Mouse (Mus musculus) cerebellum, postnatal 14 days (tissue): Measurements from ENCODE around the gene Rassf8.

Source experiments
- DNase-seq, 2 experiments: peaks; one replicate each; pipeline ENCODE4 v3.0.0; 2021; ENCODE audit warnings: mixed read lengths in 2 of 2

Gene Rassf8

DNA sequence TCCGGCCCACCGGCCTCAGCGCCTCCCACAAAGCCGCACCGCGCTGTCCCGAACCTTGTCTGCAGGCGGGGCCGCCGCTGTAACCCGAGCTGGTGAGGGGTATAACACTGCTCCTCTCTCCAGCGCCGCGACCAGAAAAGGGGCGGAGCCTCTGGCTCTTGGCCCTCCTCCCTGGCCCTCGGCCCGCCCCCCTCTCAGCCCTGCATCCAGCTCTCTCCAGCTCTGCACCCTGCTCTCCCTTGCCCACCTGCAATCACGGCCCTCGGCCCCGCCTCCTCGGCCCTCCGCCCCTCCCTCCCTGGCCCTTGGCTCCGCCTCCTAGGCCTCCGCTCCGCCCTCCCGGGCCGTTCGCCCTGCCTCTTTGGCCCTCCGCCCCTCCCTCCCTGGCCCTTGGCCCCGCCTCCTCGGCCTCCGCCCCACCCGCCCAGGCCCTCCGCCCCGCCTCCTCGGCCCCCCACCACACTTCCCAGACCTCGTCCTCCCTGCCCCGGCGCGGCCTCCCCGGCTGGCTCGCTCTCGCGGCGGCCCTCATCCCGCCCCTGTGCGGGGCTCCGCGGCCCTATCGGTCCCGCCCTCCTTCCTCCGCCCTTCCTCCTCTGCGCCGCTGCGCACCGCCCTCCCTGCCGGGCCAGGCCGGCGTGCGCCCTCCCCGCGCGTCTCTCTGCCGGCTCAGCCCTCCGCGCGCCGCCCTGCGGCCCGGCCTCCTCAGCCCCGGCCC, at the start of gene Rassf8:
TSS of gene Rassf8 (plus strand) at position 617 of the 718 bp plus-strand sequence.
- peak; percentile 90 to 91 for DNase-seq

DNA sequence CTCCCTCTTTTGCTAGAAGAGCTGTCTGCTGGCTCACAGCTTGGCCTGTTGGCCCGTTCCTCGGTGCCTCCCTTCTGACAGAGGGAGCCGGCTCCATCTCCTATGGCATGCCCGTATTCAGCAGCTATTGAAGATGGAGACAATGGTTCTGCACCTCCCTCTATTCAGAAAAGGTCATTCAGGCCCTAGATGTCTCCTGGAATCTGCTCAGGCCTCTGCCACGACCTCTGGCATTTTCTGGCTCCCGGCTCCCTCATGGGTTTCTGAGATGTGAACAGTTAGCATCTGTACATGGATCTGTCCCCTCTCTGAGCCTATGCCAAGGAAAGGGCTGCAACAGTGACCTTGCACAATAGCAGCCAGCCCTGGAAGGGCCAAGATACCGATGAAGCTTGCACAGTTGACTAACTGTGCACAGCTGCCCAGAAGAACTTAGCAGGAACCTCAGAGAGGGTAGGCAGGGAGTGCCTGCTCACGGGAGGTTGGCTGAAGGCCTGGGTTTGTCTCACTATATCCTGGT, 45.5 kb upstream of the Rassf8 start:
- DNase-seq, result no peak

DNA sequence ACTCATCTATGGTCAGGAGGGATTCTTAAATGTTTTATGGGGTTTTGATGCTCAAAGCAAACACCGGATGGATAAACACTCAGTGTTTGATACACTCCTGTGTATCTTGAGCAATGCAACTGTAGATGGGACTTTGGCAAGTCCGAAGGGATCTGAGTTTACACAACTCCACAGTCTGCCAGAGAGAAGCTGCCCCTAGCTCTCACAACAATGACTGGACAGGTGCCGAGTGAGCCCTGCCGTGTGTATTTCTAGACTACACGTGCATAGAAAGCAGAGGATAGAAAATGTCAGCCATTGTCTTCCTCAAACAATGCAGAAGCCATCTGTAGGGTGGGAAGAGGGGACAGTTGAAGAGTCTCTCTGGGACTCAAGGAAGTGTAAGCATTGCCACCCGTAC, 42.9 kb upstream of the Rassf8 start:
- DNase-seq, result no peak

DNA sequence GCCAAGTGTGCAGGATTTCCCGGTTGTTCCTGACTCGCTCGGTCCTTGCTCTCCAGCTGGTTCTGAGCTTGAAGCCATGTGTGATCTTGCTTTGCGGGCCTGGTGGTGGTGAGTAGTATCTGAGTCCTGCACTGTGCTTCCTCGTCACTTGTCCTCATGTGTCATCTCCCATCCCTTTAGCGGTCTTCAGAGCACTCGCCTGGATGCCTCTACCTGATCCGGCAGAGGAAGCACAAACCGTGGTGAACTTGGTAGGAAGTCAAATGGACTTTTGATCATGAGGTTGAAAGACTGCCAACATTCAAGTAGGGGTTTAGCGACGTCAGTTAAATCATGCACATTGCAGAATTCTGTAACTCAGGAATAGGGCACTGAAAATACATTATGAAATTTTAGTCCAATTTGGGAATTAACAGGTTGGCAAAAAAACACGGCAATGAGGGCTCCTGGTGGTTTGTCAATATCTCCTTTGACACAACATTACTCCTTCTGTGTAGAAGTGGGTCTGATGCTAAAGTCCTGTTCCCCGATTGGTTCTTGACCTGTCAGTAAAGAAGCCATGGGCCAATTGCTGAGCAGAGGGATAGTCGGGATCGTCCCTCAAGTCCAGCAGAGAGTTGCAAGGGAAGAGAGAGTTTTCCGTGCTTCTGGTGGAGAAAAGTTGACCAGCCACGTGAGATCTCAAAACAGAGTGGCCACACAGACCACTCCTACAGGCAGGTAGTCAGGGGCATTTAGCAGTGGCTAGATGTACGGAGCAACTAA, 36.4 kb upstream of the Rassf8 start:
- no peak for DNase-seq

DNA sequence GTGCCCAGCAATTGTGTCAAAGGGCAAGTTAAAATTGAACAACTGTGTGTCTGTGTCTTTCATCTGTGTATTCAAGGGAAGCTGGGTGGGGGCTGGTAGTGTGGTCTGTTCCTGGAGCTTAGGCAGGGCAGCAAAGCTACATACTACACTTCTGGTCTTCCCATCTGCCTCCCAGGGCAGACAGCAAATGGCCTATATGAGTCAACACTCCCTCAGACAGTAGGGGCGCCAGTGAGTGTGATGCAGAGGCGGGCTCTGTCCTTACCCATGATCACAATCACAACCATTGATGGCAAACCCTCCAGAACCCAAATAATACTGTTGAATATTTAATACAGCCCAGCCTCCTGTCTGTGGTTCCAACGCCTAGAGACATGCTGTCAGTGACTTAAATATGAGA, 35.8 kb upstream of the Rassf8 start:
- peak in 1 of 2 experiments; percentile 26 for DNase-seq

DNA sequence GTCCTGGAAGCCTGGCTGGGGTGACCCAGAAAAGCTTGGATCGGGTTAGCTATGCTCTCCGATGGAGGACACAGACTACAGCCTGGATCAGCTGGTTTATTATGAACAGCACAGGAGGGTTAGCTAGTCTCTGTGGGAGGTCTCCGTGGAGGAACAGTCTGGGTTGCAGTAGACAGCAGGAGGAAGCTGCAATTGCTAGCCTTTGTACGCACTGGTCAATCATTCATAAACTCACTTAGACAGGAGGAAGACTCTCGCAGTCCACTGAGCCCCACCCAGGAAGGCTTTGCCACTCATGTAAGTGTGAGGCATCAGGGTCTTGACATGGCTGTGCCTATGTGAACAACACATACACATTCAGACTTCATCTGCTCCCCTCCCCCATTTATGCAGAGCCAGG, 35.2 kb upstream of the Rassf8 start:
- no peak for DNase-seq

DNA sequence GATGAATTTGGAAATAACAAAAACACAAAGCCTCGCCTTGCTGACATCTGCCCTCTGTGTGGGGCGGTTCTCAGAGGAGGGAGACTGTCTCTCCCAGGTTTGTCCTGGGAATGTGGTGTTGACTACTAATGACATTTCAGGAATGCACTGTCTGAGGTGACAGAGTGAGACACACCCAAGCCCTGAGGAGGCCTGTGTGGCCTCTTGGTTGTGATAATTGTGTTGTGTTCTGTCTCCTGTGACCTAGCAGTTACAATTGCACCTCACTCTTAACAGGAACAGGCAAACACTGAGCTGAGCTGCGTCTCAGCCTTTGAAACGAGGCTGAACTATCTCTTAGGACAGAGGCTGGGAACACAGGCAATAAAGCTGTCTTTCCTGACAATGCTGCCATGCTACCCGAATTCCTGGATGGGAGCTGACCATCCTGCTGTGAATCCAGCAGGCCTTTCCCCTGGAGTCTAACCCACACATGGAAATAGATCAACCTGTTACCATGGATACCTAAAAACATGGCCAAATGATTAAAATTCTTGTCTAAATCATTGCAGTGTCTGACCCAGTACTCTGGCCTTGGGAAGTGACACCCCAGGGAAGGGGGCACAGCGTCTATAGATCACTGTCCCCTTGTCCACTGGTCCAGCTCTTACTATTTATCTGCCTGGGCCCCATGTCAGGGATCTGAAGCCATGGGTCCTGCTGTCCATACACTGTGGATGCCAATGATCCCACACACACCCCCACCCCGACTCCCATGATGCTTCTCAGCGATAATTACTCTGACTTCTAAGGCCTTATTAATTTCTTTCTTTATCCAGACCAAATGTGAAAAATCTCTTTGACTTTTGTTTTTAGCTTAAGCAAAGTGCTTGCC, 33.1 kb upstream of the Rassf8 start:
- peak in 1 of 2 experiments; percentile 12 for DNase-seq

DNA sequence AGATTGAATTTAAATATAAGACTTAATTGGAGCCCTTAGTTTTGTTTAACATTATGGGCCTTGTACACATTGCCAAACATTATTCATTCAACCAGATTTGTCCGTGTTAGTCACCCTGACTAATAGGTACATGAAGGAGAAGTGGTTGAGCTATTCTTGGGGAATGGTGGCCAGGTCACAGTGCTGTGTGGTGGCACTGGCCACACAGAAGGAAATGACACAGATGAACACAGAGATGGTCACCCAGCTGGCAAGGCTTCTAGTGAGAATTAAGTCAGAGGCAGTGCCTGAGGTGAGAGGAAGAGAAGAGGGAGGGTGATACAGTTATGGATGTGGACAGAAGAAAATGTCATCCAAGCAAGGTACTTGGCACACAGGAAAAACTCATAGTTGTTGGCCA, 32.4 kb upstream of the Rassf8 start:
- DNase-seq, result no peak

DNA sequence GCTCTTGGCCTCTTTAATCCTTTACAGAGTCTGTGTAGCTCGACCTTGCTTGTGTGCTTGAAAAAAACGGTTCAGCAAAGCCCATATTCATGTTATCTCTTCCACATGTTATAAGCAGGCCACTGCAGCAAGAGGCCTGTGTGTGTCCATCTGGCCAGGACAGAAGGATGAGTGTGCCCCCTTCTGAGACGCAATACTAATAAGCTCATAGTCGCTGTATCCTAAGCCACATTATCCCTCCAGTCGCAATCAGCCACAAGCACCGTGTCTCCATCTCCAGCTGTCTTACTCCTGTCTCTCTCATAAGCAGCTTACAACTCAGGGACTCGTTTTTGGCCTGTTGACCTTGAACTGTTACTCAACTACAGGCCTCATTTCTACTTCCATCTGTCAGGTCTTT, 24.0 kb upstream of the Rassf8 start:
- no peak for DNase-seq

DNA sequence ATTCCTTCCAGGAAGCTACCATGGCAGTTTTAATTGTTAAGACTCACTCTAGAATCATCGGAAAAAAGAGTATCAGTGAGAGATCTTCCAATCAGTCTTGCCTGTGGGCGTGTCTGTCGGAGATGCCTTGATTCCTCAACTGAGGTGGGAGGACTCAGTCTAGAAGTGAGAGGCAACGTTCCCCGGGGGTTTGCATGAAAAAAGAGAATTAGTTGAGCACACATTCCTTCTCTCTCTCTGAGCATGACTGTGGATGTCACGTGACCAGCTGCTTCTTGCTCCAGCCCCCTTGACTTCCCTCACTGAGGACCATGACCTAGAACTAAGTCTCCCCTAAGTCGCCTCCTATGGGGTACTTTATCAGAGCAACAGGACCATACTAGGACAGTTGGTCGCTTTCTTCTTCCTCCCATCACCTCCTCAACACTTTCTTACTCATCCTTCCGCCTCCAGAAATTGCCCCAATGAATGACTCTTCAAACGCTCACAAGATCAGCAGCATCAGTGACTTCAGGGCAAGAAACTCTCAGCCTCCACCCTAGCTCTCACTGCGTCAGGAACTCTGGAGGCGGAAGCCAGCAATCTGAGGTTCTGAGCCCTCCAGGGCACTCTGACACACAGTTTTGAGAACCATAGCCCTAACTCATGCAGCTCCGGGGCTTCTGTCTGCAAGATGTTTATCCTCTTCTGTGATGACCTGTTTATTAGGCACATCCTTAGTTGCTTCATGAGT, 23.3 kb upstream of the Rassf8 start:
- DNase-seq, result no peak

DNA sequence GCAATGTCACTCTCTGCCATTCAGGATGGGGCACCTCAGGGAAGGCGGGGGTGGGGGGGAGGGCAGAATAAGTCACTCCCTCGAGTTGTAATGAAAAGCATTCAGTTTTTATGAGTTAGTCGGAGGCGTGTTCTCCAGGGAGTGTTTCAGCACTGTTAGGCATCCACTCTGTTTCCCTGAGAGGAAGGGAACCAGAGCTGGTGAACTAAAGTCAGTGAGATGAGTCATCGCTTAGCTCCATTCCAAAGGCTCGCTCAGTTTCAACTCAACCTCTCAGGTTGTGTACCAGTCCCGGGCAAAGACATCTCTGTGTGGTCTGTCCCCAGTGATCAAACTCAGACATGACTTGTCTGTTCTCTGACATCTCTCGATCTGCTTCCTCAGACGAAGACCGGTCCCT, 20.7 kb upstream of the Rassf8 start:
- DNase-seq, result no peak

DNA sequence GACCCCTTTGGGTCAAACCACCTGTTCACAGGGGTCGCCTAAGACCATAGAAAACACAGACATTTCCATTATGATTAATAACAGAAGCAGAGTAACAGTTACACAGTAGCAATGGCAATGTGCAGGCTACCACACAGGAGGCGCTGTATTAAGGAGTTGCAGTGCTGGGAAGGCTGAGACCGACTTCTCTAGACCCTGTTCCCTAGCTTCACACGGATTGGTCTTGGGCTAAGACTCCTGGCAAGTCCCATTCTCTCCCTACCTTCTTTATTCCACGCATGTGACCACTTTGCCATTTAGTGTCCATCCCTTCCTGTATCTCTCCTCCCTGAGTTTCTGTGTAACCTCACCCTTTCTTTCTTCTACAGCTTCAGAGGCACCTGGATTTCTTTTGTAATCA, 19.6 kb upstream of the Rassf8 start:
- no peak for DNase-seq

DNA sequence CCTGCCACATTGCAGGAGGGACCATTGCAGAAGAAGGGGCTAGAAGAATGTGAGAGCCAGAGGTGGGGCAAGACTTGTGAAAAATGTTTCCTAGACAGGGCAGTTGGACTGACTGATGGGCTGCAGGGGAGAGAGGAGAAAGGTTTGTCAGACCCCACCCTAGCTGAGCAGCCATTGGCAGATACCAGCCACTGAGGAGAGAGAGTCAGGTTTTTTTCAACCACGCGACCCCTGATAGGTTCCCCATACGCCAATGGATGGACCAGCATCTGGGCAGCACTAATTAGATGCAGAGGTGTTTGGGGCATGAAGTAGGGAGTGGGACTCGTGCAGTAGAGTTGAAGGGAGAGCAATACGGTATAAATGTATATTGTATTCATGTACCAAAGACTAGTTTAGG, 13.7 kb upstream of the Rassf8 start:
- DNase-seq, result no peak

DNA sequence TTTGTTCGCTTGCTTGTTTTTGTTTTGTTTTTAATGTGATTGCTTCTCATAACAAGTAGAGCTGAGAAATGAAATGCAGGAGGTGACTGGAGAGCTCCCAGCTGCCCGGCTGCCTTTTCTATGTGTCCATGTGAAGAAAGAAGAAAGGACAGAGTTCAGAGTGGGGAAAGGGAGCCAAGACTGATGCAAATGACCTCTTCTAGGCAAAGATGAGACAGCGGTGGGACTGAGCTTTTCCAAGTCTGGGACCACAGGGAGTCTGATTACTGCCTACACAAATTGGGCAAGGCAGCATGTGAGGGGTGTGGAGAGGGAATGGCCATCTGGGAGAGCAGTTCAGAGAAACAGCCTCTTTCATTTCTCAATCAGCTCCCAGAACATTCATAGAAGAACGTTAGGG, 13.3 kb upstream of the Rassf8 start:
- no peak for DNase-seq

DNA sequence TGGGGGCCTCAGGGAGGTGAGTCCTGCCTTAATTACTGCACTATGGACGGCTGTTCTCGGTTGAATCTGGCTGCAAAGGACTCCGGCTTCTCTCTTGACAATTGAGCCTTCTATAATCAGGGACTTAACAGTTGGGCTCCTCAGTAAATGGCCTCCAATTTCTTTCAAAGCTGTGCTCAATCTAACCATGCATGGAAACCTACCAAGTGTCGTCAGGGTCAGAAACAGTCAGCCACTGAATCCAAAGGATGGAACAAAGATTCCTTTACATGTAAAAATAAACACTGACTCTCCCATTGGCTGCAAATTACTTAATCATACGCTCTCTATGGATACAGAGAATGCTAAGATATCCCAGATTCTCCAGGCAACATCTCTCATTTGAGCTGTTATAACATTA, 12.6 kb upstream of the Rassf8 start:
- no peak for DNase-seq

DNA sequence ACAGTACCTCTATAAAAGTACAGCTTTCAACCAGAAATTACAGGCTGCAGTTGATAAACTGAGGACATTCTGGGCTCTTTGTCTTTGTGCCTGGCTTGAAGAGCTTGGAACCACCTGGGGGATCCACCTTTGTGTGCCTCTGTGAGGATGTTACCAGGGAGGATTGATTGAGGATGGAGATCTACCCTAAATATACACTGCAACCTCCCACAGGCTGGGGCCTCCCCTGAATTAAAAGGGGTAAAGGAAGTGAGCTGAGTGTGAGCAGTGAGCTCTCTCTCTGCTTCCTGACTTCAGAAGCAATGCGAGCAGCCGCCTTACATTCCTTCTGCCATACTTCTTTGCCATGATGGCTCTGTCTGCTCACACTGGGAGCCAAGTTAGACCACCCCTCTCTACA, 10.4 kb upstream of the Rassf8 start:
- no peak for DNase-seq

DNA sequence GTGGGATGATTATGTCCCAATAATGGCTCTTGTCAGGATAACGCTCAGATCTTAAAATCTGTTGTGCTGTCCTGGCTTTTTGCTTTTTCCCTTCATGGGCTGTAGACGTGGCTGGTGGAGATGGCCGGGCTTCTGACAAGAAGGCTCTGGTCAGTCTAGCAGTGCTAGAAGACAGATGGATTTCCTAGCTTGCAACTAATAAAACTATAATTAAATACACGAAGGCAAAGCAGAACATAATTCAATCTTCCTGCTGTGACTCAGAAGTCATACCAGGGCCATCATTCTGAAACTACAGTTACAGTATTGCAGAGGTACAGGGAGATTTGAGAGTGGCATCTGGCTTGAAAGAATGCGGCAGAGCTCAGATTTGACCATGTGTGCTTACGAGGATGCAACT, 7.3 kb upstream of the Rassf8 start:
- no peak for DNase-seq

DNA sequence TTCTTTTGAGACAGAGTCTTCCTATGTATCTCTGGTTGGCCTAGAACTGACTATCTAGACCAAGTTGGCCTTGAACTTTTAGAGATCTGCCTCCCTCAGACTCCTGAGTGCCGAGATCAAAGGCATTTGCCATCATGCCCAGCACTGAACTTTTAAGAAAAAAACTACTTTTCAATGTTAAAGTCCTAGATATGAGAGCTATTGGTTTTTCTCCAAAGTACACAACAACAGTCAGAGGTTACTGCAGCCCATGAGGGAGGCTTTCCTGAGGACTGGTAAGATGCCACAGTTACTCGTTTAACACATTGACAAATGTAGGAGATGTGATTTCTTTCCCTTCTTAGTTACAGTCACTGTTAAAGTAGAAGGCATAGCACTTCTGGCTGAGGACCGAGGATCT, 6.5 kb upstream of the Rassf8 start:
- DNase-seq, result no peak

DNA sequence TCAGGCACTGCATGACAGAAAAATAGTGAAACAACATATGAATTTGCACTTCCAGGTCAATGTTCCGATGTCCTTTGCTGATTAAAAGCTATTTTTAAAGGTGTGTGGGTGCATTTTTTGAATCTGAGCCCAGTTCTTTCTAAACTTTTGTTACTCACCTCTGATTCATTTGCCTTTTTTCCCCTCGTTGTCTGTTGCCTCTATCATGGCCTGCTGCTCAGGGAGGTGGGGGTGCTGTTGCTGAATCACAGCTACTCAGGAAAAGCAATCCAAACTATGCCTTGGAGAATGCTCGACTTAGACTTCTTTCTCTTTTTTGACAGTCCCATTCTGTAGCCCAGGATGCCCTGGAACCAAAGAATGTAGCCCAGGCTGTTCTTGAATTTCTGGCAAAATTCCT, 1.3 kb upstream of the Rassf8 start:
- DNase-seq, result no peak

DNA sequence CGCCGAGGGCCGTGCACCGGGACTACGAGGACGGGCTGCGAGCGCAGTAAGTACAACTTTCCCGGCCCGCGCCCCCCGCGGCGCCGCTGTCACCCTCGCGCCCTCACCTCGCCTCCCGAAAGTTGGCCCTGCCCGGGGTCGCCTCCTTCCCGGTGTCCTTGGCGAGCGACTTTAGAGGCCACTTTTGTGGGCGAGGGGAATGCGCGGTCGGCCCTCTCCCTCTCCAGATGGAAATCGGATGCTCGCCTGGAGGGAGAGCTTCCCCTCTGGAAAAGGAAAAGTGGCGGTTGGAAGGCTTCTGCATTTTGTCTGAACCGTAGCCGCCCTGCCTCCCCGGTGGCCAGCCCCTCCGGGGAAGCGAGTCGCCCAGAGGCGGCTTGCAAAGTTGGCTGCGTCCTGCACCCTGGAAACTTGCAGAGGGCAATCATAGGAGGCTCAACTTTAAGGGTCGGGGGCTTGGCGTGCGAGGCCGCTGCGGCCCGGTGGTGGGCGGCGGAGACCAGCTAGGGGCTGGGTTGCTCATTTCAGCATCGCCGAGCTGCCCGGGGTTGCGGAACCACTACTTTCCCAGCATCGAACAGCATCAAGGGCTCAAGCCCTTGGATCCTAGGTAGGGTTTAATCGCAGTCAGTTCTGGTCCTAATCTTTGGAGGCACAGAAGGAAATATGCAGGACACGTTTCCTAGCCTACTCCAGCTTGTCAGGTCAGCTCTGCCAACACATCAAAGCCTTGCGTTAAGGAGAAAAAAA, 548 bp downstream of the Rassf8 start:
- DNase-seq, result peak; percentile 62 to 63

DNA sequence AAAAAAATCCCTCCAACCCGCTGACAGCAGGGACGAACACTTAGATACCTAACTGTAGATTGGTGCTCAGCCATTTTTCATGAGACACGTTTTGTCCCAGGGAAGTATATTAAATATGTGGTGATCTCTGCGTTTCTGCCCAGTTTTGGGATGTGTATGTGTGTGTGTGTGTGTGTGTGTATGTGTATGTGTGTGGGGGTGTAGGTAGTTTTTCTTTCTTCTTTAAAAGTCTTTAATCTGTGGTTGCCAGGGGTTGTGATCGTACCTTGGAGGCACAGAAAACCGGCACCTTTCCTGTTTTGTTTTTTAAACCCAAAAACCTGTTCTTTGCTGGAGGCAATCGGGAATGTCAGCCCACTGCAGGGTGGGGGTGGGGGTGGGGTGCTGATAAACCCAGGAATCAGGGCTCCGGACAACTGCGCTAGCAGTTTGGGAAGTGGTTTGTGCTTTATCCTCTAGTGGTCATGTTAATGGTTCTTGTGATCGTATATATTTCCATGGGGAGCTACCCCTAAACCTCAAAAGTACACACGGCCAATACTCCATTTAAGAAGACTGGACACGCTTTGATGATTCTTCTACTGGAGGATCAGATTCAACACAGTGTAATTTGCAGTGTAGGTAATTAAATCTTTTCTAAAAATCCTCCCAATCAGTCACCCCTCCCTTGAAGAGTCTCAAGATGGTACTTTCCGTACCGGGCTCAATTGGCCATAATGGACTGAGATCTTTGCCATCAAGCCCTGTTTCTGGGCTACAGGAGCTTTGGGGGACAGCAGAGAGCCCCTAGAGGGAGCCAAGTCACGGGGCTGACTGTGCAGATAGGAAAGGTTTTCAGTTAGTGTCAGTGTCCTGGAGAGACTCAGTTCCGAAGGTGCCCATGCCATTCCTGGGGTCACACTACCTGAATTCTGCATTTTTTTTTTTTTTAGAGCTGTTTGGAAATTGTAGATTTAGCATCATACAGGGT, 1.4 kb downstream of the Rassf8 start:
- DNase-seq, result peak; percentile 36 to 53
